Mouse (Mus musculus): ENCODE measurements around the gene 1110032F04Rik.

- TF ChIP-seq POLR2A (IDR thresholded peaks at IDR 0.05; ENCODE audit: insufficient read depth, low read depth, low read length), result no peak
- TF ChIP-seq CTCF (IDR thresholded peaks at IDR 0.05; ENCODE audit: insufficient read depth, low read depth, low read length), result no peak
These were observed 47.5 kb upstream of the 1110032F04Rik start for GRCm38 (mm10) chr3:68821926-68822341.

Data from olfactory bulb, adult 2 months (tissue).